Mouse (Mus musculus): ENCODE measurements around the gene Arhgap21. TPM values are rescaled to one million over a fixed set of nuclear protein-coding genes. Genes with fewer than 3 reads are reported as not detected.
"Not testable (repeated sequence)": the region's sequence is repeated elsewhere in the genome, so short reads cannot be mapped to it uniquely, and the experiment has no call there.

The Arhgap21 gene
- polyA plus RNA-seq, 1 experiment = 5.1 TPM

GRCm38 (mm10) chr2:20934406-20934805 lies 34.3 kb downstream of the Arhgap21 start:
- peaks cover 20% of the 10 kb centered on the region for H3K4me1 ChIP-seq (ENCODE audit: control insufficient read depth)
- TF ChIP-seq TAL1 (IDR thresholded peaks at IDR 0.05; ENCODE audit: low read length) (no peak), GATA1 (IDR thresholded peaks at IDR 0.05; ENCODE audit: low read length) (no peak)
- no peak overlapping the region for H3K4me3 ChIP-seq (replicated peaks)
- H3K36me3 ChIP-seq (ENCODE audit: control insufficient read depth) = peaks cover 66% of the 10 kb centered on the region
- H3K9me3 ChIP-seq (ENCODE audit: control insufficient read depth, low read length) = no peaks in the 10 kb centered on the region
- no peaks in the 10 kb centered on the region for H3K27me3 ChIP-seq (ENCODE audit: control insufficient read depth)

DNA sequence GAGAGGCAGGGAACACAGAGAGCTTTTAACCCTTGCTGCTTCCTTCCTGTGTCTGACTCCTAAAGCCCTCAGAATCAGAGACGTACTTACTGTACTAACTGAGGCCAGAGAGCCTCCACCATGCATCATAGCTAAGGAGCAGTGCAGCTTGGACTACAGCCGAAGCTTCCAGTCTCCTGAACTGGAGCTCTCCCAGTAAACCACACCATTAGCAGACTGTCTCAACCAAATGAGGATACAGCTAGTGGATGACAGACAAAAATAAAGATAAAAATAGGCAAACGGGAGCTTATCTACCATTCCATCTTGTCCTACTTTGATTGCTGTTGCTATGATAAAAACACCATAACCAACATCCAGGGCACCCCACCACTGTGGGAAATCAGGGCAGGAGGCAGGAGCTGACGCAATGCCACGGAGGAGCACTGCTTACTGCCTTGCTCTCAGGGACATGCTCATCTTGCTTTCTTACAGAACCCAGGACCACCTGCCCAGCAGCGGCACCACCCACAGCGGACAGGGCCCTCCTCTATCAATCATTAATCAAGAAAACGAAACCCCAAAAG lies 35.9 kb downstream of the Arhgap21 start:
- H3K27me3 ChIP-seq (ENCODE audit: control insufficient read depth) = no peaks in the 10 kb centered on the region
- no peaks in the 10 kb centered on the region for H3K9me3 ChIP-seq (ENCODE audit: control insufficient read depth, low read length)
- H3K4me1 ChIP-seq (ENCODE audit: control insufficient read depth) = peaks cover 28% of the 10 kb centered on the region
- H3K36me3 ChIP-seq (ENCODE audit: control insufficient read depth) = peaks cover 54% of the 10 kb centered on the region
- TF ChIP-seq TAL1 (IDR thresholded peaks at IDR 0.05; ENCODE audit: low read length) (no peak), GATA1 (IDR thresholded peaks at IDR 0.05; ENCODE audit: low read length) (no peak)
- H3K4me3 ChIP-seq (replicated peaks) = no peak overlapping the region

DNA sequence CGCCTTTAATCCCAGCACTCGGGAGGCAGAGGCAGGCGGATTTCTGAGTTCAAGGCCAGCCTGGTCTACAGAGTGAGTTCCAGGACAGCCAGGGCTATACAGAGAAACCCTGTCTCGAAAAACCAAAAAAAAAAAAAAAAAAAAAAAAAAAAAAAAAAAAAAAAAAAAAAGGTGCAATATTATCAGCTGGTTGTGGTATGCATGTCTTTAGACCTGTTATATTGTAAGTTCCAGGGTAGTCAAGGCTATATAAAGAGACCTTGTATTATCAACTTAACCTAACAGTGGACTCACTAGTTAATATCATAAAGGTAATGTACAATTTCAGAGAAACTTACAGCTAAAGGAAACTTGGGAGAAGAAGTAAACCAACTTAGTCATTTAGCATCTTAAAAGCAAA lies 36.9 kb downstream of the Arhgap21 start:
- Histone ChIP-seq H3K36me3 (ENCODE audit: control insufficient read depth) (peaks cover 43% of the 10 kb centered on the region), H3K4me1 (ENCODE audit: control insufficient read depth) (peaks cover 28% of the 10 kb centered on the region)
- H3K4me3 ChIP-seq (replicated peaks); H3K9me3 ChIP-seq (ENCODE audit: control insufficient read depth, low read length); H3K27me3 ChIP-seq (ENCODE audit: control insufficient read depth): not testable (repeated sequence)

GRCm38 (mm10) chr2:20928454-20928853 lies 40.2 kb downstream of the Arhgap21 start:
- Histone ChIP-seq H3K9me3 (ENCODE audit: control insufficient read depth, low read length) (no peaks in the 10 kb centered on the region), H3K36me3 (ENCODE audit: control insufficient read depth) (peaks cover 26% of the 10 kb centered on the region), H3K27me3 (ENCODE audit: control insufficient read depth) (no peaks in the 10 kb centered on the region), H3K4me3 (replicated peaks) (no peak overlapping the region), H3K4me1 (ENCODE audit: control insufficient read depth) (peaks cover 33% of the 10 kb centered on the region)
- TF ChIP-seq TAL1 (IDR thresholded peaks at IDR 0.05; ENCODE audit: low read length) = no peak
- no peak for TF ChIP-seq GATA1 (IDR thresholded peaks at IDR 0.05; ENCODE audit: low read length)

DNA sequence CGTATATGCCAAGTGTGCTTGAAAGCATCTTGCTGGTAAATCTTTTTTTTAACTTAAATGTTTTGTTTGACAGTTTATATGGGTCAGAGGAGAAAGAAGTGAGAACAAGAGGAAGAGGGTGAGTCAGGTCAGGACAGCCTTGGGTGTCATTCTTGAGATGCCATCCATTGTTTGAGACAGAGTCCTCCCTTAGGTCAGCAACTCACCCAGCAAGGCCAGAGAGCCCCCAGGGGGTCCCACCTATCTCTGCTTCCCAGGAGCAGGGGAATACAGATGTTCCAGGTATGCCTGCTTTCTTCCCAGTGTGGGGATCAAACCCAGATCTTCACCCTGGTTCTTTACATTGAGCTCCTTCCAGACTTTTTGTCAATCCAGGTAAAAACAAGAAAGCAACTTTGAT lies 43.7 kb downstream of the Arhgap21 start:
- H3K36me3 ChIP-seq (ENCODE audit: control insufficient read depth) = peaks cover 14% of the 10 kb centered on the region
- peaks cover 19% of the 10 kb centered on the region for H3K4me1 ChIP-seq (ENCODE audit: control insufficient read depth)
- no peak for TF ChIP-seq TAL1 (IDR thresholded peaks at IDR 0.05; ENCODE audit: low read length)
- no peak for TF ChIP-seq GATA1 (IDR thresholded peaks at IDR 0.05; ENCODE audit: low read length)
- no peaks in the 10 kb centered on the region for H3K27me3 ChIP-seq (ENCODE audit: control insufficient read depth)
- H3K9me3 ChIP-seq (ENCODE audit: control insufficient read depth, low read length) = no peaks in the 10 kb centered on the region
- H3K4me3 ChIP-seq (replicated peaks) = no peak overlapping the region

DNA sequence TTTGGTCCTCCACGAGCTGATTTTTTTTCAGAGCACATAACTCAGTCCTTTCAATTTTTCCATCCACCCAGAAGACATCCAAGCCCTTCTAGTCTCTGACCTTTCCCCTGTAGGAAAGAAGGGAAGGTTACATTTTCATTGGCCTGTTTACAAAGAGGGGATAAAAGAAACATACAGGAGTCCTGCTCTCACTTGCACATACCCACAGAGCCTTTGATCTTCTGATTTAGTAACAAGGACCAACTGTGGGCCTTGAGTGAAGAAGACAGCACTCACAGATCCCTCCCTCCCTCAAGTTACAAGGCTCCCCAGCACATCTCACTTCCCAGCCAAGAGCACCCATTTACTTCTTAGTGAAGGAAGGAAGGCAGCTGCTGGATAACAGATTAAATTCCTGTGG lies 46.3 kb downstream of the Arhgap21 start:
- no peak overlapping the region for H3K4me3 ChIP-seq (replicated peaks)
- TF ChIP-seq GATA1 (IDR thresholded peaks at IDR 0.05; ENCODE audit: low read length) (no peak), TAL1 (IDR thresholded peaks at IDR 0.05; ENCODE audit: low read length) (no peak)
- peaks cover 8% of the 10 kb centered on the region for H3K4me1 ChIP-seq (ENCODE audit: control insufficient read depth)

GRCm38 (mm10) chr2:20921558-20921957 lies 47.1 kb downstream of the Arhgap21 start:
- no peak for TF ChIP-seq TAL1 (IDR thresholded peaks at IDR 0.05; ENCODE audit: low read length)
- no peak for TF ChIP-seq GATA1 (IDR thresholded peaks at IDR 0.05; ENCODE audit: low read length)
- H3K4me1 ChIP-seq (ENCODE audit: control insufficient read depth) = peaks cover 6% of the 10 kb centered on the region

More for the DNA sequence above, 46.3 kb downstream of the Arhgap21 start:
- Histone ChIP-seq H3K9me3 (ENCODE audit: control insufficient read depth, low read length) (no peaks in the 10 kb centered on the region), H3K36me3 (ENCODE audit: control insufficient read depth) (peaks cover 10% of the 10 kb centered on the region), H3K27me3 (ENCODE audit: control insufficient read depth) (no peaks in the 10 kb centered on the region)

DNA sequence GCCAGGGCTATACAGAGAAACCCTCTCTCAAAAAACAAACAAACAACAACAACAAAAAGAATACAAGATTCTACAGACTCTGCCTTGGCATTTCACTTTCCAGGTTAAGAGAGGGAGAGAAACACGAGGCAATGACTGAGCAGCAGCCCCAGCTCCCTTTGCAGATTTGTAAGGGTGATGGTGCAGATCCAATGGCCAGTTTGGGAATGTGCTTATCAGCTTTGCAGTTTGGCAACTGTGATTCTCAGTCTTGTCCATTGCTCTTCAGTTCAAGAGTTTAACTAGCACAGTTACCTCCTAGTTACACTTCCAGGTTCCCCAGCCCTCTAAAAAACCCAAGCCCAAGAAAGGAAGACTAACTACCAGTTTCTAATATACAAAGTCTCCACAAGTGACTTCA lies 47.7 kb downstream of the Arhgap21 start:
- Histone ChIP-seq H3K9me3 (ENCODE audit: control insufficient read depth, low read length) (no peaks in the 10 kb centered on the region), H3K36me3 (ENCODE audit: control insufficient read depth) (peaks cover 10% of the 10 kb centered on the region), H3K4me1 (ENCODE audit: control insufficient read depth) (peaks cover 6% of the 10 kb centered on the region), H3K27me3 (ENCODE audit: control insufficient read depth) (no peaks in the 10 kb centered on the region), H3K4me3 (replicated peaks) (no peak overlapping the region)
- TF ChIP-seq GATA1 (IDR thresholded peaks at IDR 0.05; ENCODE audit: low read length) = no peak
- no peak for TF ChIP-seq TAL1 (IDR thresholded peaks at IDR 0.05; ENCODE audit: low read length)

More at GRCm38 (mm10) chr2:20921558-20921957, 47.1 kb downstream of the Arhgap21 start:
- Histone ChIP-seq H3K9me3 (ENCODE audit: control insufficient read depth, low read length) (no peaks in the 10 kb centered on the region), H3K36me3 (ENCODE audit: control insufficient read depth) (peaks cover 10% of the 10 kb centered on the region), H3K4me3 (replicated peaks) (no peak overlapping the region), H3K27me3 (ENCODE audit: control insufficient read depth) (no peaks in the 10 kb centered on the region)

- Histone ChIP-seq H3K9me3 (ENCODE audit: control insufficient read depth, low read length) (no peaks in the 10 kb centered on the region), H3K27me3 (ENCODE audit: control insufficient read depth) (no peaks in the 10 kb centered on the region), H3K4me3 (replicated peaks) (no peak overlapping the region), H3K4me1 (ENCODE audit: control insufficient read depth) (no peaks in the 10 kb centered on the region; the same call in 1 of the 2 replicates), H3K36me3 (ENCODE audit: control insufficient read depth) (peaks cover 52% of the 10 kb centered on the region)
- TF ChIP-seq GATA1 (IDR thresholded peaks at IDR 0.05; ENCODE audit: low read length) (no peak), TAL1 (IDR thresholded peaks at IDR 0.05; ENCODE audit: low read length) (no peak)
These were observed 54.0 kb downstream of the Arhgap21 start for GRCm38 (mm10) chr2:20914531-20915320.

Measured in erythroblast, embryonic 14.5 days (primary cell).